Mouse (Mus musculus): Measurements from ENCODE around the gene Otp. TPM values are rescaled to one million over a fixed set of nuclear protein-coding genes. Genes with fewer than 3 reads are reported as not detected.

The Otp gene
- polyA plus RNA-seq, 1 experiment from 2014 or later, result 4.0 TPM

DNA sequence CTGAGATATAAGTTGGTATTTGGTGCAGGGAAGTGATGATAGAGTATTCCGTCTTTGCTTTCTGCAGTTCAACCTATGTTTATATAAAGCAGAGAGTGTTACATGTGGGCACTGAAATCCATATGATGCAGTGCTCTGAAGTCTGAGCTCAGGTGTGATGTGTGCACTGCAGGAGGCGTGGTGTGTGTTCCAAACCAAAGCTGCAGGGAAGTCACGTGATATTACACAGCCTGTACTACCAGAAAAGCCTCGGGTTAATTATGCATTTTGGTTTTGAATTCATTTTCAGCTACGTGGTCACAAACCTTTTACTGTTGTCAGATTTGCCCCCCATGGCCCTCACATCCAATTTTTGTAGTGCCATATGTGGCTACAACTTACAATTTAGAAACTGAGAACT is 40.3 kb downstream of the Otp start:
- H3K36me3 ChIP-seq, result no peaks in the 10 kb centered on the region
- WGBS, result 80% methylated on average over 5 of the region's 5 CpGs
- H3K4me3 ChIP-seq, result no peak overlapping the region
- H3K27ac ChIP-seq, result no peak overlapping the region
- H3K4me1 ChIP-seq (replicated peaks), result peaks cover 6% of the 10 kb centered on the region; the same call in 1 of the 2 replicates
- no peak for DNase-seq (ENCODE audit: low spot score)
- H3K27me3 ChIP-seq (ENCODE audit: insufficient read depth, poor library complexity, severe bottlenecking), result peaks cover 15% of the 10 kb centered on the region
- no peaks in the 10 kb centered on the region for H3K9me3 ChIP-seq

DNA sequence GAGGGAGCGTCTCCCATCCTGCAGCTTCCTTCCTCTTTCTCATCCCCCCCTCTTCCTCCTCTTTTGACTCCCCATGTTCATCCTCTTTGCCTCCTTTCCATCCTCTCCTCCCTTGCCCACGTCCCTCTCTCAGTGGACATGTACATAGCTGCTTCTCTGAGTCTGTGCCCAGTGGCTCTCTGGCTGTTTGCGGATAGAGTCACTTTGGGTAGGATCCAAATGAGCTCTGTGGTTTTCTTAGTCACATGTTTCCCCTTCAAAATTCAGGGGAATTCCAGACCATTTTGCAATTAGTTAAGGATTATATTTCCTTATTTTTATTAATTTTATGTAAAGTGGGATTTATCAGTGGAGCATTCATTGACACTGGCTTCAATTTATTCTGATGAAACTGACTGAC is 52.7 kb downstream of the Otp start:
- no peaks in the 10 kb centered on the region for H3K4me1 ChIP-seq (replicated peaks)
- no peak overlapping the region for H3K4me3 ChIP-seq
- H3K36me3 ChIP-seq, result no peaks in the 10 kb centered on the region
- no peak for DNase-seq (ENCODE audit: low spot score)
- no peak overlapping the region for H3K27ac ChIP-seq
- H3K27me3 ChIP-seq (ENCODE audit: insufficient read depth, poor library complexity, severe bottlenecking), result peaks cover 22% of the 10 kb centered on the region
- 85% methylated on average over 3 of the region's 3 CpGs for WGBS
- H3K9me3 ChIP-seq, result no peaks in the 10 kb centered on the region

Other genes with a start within 250 kb of the Otp start
- 228 and 251 TPM in 2 replicates for gene Tbca, start 86.7 kb upstream of the Otp start, polyA plus RNA-seq (2016; fragmentation: Nextera tagmentation; extraction: Ambion mirVana)
- 17.2 and 18.3 TPM in 2 replicates for gene Wdr41, start 100.7 kb downstream of the Otp start, polyA plus RNA-seq (2016; fragmentation: Nextera tagmentation; extraction: Ambion mirVana)